Mouse (Mus musculus) CD4-positive, CD25-positive, alpha-beta regulatory T cell, adult 4 months (primary cell): ENCODE results near the gene Map3k19. TPM values are rescaled to one million over a fixed set of nuclear protein-coding genes. Genes with fewer than 3 reads are reported as not detected.

Experiments used
- ATAC-seq: one replicate; pipeline ENCODE4 v1.8.0; 2017
- polyA plus RNA-seq, 2 experiments: library from polyadenylated mRNA; unstranded; fragments of 100-300 nt; shearing (Covaris generic); gene quantifications; one replicate each; pipeline ENCODE4 v1.2.1; 2017

The Map3k19 gene
- polyA plus RNA-seq: 1 to 10 TPM in 1 of 2 experiments, under 1 TPM in 1; 0.32 to 1.1 TPM

- ATAC-seq: no peak
Observed at GRCm38 (mm10) chr1:127854486-127855222, at the start of gene Map3k19. Gene Map3k19, minus strand, starts transcription at chr1:127855031.

- ATAC-seq: no peak
Observed at GRCm38 (mm10) chr1:127899401-127899800, 44.6 kb upstream of the Map3k19 start.

- no peak for ATAC-seq
Observed at GRCm38 (mm10) chr1:127869276-127869675, 14.4 kb upstream of the Map3k19 start.

GRCm38 (mm10) chr1:127868300-127869261 lies 13.8 kb upstream of the Map3k19 start, which contains the start of gene Rab3gap1:
Gene Rab3gap1, plus strand, starts transcription at chr1:127868773.
- ATAC-seq: peak; percentile 92

GRCm38 (mm10) chr1:127863806-127864205 lies 9.0 kb upstream of the Map3k19 start:
- ATAC-seq: no peak

GRCm38 (mm10) chr1:127861900-127862299 lies 7.1 kb upstream of the Map3k19 start:
- peak; percentile 56 for ATAC-seq

- ATAC-seq: no peak
Observed at GRCm38 (mm10) chr1:127860492-127860891, 5.7 kb upstream of the Map3k19 start.

- ATAC-seq: no peak
Observed at GRCm38 (mm10) chr1:127859799-127860400, 5.1 kb upstream of the Map3k19 start.

- ATAC-seq: peak; percentile 76
Observed at GRCm38 (mm10) chr1:127858945-127859648, 4.3 kb upstream of the Map3k19 start.

GRCm38 (mm10) chr1:127850075-127850610 lies 4.7 kb downstream of the Map3k19 start:
- ATAC-seq: peak; percentile 81

GRCm38 (mm10) chr1:127845472-127845871 lies 9.4 kb downstream of the Map3k19 start:
- no peak for ATAC-seq

GRCm38 (mm10) chr1:127838602-127839001 lies 16.2 kb downstream of the Map3k19 start:
- no peak for ATAC-seq

GRCm38 (mm10) chr1:127836619-127837018 lies 18.2 kb downstream of the Map3k19 start:
- ATAC-seq: no peak

- no peak for ATAC-seq
Observed at GRCm38 (mm10) chr1:127834202-127834601, 20.6 kb downstream of the Map3k19 start.

- ATAC-seq: no peak
Observed at GRCm38 (mm10) chr1:127833714-127834113, 21.1 kb downstream of the Map3k19 start.

- peak; percentile 85 for ATAC-seq
Observed at GRCm38 (mm10) chr1:127830215-127830921, 24.5 kb downstream of the Map3k19 start.

GRCm38 (mm10) chr1:127827325-127827724 lies 27.5 kb downstream of the Map3k19 start:
- peak; percentile 76 for ATAC-seq

GRCm38 (mm10) chr1:127816381-127816780 lies 38.5 kb downstream of the Map3k19 start:
- no peak for ATAC-seq

GRCm38 (mm10) chr1:127812929-127813328 lies 41.9 kb downstream of the Map3k19 start:
- ATAC-seq: peak; percentile 61

GRCm38 (mm10) chr1:127808671-127809070 lies 46.2 kb downstream of the Map3k19 start:
- ATAC-seq: no peak

- ATAC-seq: no peak
Observed at GRCm38 (mm10) chr1:127802916-127803315, 51.9 kb downstream of the Map3k19 start.
